Mouse (Mus musculus): ENCODE data around the gene Arhgap22.
A peak's percentile ranks its signal among the peaks of the same experiment; 100 is the strongest.

Gene Arhgap22

GRCm38 (mm10) chr14:33282447-33282846, 68.6 kb downstream of the Arhgap22 start:
- no peak for DNase-seq (ENCODE audit: low spot score)

DNA sequence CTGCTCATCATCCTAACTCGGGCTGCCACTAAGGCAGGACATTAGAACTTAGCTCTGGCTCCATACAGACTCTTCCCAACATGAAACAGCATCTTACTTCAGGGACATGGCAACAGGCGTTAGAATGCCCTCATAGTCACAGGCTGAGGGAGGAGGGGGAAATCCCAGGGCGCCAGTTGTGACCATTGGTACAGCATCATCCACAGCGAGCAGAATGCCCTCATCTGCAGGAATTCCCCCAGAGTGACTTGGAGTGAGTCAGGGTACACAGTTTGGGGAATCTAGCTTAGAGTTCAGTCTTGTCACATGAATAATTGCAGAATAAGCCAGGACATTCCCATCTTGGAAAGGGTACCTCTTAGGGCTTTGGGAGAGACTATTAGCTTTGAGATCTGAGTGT, 74.1 kb downstream of the Arhgap22 start:
- peak; percentile 25 for DNase-seq (ENCODE audit: low spot score)

DNA sequence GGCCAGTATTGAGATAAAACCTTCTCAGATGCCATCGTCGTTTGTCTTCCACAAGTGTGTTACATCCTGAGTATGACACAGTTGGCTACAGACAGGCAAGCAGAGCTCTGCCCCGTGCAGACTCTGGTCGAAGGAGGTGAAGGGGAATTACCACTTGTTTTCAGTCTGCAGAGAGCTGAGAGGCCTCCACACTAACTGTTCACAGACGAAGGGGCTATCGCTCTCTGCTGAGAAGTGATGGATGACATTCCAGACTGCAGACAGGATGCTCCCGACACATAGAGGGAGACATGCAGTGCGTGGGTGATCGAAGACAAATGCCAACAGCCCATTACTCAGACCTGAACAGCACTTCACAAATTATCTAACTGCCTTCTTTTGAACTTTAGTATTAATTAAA, 76.2 kb downstream of the Arhgap22 start:
- DNase-seq (ENCODE audit: low spot score) = peak; percentile 25

GRCm38 (mm10) chr14:33294488-33294887, 80.7 kb downstream of the Arhgap22 start:
- DNase-seq (ENCODE audit: low spot score) = no peak

DNA sequence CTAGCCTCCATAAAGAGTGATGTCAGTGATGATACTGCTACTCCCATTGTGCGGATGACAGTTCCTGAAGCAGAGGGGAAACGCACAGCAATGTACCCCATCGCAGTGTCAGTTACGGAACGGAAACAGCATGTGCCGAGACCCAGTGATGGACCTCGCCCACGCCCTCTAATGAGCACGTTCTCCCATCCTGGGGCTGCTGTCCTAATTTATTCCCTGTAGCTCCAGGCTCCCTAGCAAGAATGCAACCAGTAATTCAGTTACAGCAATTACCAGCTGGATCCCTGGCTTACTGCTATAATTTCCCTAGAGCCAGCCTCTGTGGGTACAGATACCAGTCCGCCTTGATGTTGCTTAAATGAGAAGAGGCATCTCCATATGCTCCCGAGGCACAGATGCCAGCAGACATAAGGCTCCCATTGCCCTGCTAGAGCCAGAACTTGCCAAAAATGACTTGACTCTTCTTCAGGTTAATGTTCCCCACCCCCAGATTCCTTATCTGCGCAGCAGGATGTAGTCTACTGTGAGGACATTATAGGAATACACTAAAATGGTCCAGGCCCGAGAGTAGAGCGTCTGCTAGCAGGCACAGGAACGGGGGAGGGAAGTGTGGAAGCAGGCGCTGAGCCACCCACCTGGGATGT, 83.0 kb downstream of the Arhgap22 start:
- no peak for DNase-seq (ENCODE audit: low spot score)

DNA sequence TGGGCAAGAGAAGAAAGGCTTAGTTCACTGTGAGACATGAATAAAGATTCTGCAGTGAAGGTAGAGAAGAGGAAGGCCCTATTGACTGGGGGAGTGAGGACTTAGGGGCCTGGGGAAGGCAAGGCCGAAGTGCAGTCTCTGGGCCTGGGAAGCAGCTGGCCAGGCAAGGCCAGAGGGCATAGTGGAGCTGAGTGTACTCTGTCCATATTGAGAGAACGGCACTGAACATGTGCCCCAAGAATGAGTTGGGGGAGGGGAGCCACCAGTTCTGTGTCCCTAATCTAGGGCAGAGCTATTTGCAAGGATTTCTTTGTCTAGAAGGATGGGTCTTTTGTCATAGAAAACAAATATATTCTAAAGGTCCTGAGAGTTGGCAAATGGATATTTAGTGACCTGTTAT, 86.8 kb downstream of the Arhgap22 start:
- DNase-seq (ENCODE audit: low spot score) = no peak

DNA sequence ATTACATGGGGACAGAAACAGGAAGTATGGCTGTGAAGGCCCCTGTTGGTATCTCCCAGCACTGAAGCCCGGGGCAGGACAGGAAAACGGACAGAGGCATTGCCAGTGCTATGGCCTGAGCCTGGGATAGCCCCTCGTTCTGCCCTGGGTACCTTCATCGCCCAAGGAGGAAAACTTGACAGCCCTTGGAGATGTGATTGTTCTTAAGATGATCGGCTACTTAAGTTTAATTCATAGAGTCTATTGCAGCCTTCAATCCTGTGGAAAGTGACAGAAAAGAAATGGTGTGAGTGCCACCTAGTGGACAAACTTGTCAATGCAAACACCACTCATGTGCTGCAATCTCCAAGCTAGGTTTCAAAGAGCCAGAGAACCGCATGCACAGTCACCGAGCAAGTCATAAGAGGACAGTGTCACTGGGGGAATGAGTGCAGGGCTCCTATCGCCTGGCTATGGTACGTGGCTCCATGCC, 89.6 kb downstream of the Arhgap22 start:
- DNase-seq (ENCODE audit: low spot score) = peak; percentile 88

GRCm38 (mm10) chr14:33305645-33306281, 91.9 kb downstream of the Arhgap22 start:
- peak; percentile 62 for DNase-seq (ENCODE audit: low spot score)

- no peak for DNase-seq (ENCODE audit: low spot score)
These were observed 96.9 kb downstream of the Arhgap22 start for GRCm38 (mm10) chr14:33310719-33311118.

GRCm38 (mm10) chr14:33312309-33312708, 98.5 kb downstream of the Arhgap22 start:
- DNase-seq (ENCODE audit: low spot score) = no peak

DNA sequence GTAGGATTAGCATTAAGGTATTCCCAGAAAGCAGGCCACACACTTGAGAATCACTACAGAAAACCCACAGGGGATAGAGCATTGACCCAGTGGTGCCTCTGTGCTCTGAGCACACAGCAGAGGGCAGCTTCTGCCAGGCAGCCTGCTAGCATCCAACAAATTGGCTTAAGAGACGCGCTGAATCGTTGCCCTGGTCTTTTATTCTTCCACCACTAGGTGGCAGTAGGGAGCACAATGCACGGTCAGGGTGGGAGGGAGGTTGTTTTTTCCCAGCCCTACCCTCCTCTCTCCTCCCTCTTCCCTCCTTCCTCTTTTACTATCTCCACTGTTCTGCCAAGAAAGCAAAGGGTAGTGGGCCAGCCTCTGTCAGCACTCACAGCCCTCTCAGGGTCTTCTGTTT, 99.8 kb downstream of the Arhgap22 start:
- peak; percentile 73 for DNase-seq (ENCODE audit: low spot score)

DNA sequence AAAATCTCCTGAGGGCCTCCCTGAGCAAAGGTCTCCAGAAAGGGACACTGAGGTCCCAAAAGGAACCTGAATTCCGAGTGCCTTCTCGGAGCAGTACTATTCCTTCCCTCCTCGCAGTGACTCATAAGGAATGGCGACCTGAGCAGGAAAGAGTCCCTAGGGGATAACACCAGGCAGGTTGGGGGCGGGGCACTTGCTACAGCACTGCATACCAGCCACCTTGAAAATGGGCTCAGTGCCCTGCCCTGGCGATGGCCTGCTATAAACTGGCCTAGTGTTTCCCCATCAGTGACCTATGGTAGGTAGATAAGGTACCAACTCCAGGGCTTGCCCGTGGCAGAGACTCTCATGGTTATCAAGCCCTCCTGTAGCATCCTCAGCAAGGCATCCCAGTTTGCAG, 100.3 kb downstream of the Arhgap22 start:
- DNase-seq (ENCODE audit: low spot score) = peak; percentile 62

- no peak for DNase-seq (ENCODE audit: low spot score)
These were observed 101.3 kb downstream of the Arhgap22 start for GRCm38 (mm10) chr14:33315111-33315510.

DNA sequence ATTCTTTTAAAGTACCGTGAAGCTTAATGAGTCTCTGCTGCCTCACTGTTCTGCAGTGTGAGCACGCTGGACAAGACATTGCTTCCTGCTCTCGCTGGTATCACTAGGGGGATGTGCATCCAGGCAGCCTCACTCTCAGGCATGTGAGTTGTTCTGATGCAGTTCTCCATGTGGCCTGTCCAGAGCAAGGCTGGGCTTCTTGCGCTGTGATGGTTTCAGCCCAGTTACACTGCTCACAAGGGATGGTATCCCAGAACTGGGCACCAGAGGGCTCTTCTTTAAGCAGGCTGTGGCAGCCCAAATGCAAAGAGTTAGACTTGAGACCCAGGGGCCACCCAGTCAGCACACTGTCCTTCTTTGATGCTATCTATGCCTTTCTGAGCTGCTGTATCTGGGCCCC, 101.9 kb downstream of the Arhgap22 start:
- no peak for DNase-seq (ENCODE audit: low spot score)

DNA sequence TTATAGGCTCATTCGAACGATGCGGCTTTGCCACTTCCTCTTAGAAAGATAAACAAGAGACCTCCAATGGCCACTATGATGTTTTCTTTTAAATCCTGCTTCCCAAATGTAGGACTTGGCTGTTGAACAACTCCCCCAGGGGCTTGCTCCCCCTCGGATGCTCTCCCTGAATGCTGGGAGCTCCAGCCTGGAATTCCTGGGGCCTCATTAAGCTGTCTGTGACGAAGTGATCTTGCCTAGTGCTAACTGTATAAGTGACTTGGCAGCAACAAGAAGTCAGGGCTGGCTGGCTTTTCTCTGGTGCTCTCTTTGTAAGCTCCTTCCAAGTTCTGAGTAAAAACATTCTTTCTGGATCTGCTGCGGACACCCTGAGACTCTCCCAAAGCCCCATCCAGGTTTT, 104.1 kb downstream of the Arhgap22 start:
- no peak for DNase-seq (ENCODE audit: low spot score)

DNA sequence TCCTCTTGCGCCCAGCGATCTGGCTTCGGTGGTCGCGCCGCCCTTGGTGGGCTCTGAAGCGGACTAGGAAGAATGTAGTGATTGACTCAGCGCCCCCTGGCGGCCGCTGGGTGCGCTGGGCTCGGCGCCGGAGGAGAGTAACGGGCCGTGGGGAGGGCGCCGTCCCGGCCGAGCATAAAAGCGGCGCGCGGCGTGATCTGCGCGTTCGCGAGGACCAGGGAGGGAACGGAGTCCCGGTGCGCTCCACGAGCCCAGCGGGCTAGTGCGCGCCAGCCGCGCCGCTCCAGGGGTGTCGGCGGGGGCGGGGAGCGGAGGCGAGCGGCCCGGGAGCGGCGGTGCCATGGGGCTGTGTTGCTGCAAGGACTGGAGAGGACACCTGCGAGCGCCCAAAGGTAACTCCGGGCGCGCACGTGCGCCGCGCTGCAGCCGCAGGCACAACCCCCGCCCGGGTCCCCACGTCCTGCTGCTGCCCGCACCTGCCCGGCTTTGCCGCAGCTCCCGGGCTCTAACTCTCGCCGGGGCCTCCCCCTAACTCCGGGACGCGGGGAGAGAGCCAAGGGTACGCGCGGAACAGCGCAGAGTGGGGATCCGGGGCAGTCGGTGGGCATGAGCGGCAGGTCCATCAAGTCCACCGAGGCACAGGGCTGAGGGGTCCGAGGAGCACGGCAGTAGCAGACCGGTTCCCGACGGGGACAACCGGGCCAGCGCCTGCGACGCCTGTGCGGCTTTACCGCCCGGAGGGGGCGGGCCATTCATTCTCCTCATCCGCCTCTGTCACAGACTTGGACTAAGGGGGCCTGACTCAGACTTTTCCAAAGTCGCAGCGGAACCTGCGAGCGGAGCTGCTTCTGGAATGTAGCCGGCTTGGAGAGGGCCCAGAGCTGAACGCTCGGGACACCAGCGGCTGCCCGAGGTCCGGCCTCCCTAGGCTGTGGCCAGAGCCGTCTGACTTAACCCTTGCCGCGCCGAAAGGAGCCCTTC, 106.0 kb downstream of the Arhgap22 start:
- peak; percentile 91 for DNase-seq (ENCODE audit: low spot score)

- peak; percentile 63 for DNase-seq (ENCODE audit: low spot score)
These were observed 107.0 kb downstream of the Arhgap22 start for GRCm38 (mm10) chr14:33320856-33321255.

DNA sequence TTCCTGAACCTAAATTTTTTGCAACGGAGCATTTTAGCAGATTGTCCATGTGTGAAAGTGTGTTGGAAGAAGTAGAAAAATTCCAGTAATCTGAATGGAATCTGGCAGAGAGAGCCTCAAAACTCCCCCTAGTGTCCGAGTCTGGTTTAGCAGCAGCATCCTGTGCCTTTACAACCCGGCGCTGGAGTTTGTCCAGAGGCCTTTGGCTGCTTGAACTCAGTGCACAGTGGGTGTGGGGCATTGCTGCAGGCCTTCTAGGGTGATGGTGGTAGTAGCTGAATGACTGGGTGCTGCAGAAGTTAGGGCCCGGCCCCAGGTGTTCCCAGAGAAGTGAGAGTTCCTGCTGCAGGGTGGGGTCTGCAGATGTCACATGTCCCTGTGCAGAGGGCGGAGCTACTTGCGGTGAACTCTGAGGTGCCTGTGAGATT, 108.8 kb downstream of the Arhgap22 start:
- DNase-seq (ENCODE audit: low spot score) = peak; percentile 87

- no peak for DNase-seq (ENCODE audit: low spot score)
These were observed 110.7 kb downstream of the Arhgap22 start for GRCm38 (mm10) chr14:33324556-33324955.

DNA sequence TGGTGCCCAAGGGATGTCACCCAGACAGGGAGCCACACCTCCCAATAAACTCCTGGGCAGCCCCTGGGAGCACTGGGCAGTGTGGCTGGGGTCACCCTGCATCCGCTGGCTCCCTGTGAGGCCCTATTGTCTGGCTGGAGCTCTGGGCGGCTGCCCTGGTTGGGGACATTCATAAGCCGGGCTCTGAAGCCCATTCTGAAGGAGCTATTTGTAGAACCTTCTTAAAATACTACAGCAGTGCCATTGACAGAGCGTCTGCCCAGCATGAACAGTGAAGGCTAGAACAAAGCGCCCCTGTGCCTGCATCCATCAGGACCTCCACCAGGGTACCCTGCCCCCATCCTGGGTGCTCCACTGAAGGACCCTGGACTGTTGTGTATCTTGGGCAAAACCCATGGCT, 114.5 kb downstream of the Arhgap22 start:
- no peak for DNase-seq (ENCODE audit: low spot score)

GRCm38 (mm10) chr14:33329297-33329805, 115.5 kb downstream of the Arhgap22 start:
- DNase-seq (ENCODE audit: low spot score) = no peak

GRCm38 (mm10) chr14:33330986-33331385, 117.2 kb downstream of the Arhgap22 start:
- DNase-seq (ENCODE audit: low spot score) = no peak

Data from testis, postnatal 10 days (tissue).